Mouse (Mus musculus) kidney, adult 8-10 months (tissue): Measurements from ENCODE around the gene Tmem176b.

Experiments used
- DNase-seq, 2 experiments: peaks; one replicate each; pipeline ENCODE4 v3.0.0; 2022

Tmem176b gene

DNA sequence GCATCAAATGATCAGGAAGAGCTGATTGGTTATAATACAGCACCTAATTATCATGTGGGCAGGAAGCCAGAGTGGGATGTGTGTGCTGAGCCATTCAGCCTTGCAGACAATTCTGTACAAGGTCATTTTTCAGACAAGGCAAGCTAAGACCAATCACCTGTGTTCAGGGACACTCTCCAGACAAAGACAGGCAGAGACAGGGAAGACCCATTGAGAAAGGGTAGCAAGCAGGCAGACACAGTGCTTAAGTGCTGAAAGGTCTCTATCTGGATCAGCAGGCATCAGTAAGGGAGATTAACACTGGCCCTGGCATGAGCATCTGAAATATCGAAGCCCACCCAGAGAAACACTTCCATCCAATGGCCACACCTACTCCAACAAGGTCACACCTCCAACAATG lies 56.9 kb downstream of the Tmem176b start:
- DNase-seq = no peak
